Mouse (Mus musculus) thymus, adult 2 months (tissue): ENCODE measurements around the gene 2410002F23Rik.

Experiments
- CTCF ChIP-seq: fragments of 200-500 bp; IDR thresholded peaks from 2 replicates; pipeline ENCODE4 v1.5.1; 2012; ENCODE audit warnings: mild to moderate bottlenecking, control low read depth, low read length, moderate library complexity, borderline replicate concordance; ENCODE audit not compliant: control insufficient read depth, poor library complexity, insufficient read depth; ENCODE audit errors: extremely low read depth
- POLR2A ChIP-seq: fragments of 200-500 bp; IDR thresholded peaks from 2 replicates; pipeline ENCODE4 v1.6.1; 2012; ENCODE audit warnings: mild to moderate bottlenecking, low read length, control low read depth, moderate library complexity; ENCODE audit not compliant: control insufficient read depth, poor library complexity, insufficient read depth; ENCODE audit errors: extremely low read depth

DNA sequence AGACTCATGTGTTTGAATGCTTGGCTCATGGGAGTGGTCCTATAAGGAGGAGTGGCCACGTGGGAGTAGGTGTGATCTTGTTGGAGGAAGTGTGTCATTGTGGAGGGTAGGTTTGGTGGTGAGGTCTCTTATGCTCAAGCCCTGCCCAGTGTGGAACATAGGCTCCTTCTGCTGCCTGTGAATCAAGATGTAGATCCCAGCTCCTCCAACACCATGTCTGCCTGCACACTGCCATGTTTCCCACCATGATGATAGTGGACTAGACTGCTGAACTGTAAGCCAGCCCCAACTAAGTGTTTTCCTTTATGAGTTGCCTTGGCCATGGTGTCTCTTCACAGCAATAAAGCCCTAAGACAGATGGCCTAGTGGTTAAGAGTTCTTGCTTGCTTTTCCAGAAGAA lies 2.4 kb upstream of the 2410002F23Rik start:
- TF ChIP-seq CTCF (no peak), POLR2A (no peak)
